Mouse (Mus musculus) cerebellum, postnatal 14 days (tissue): Measurements from ENCODE around the gene Phf7.
A peak's percentile ranks its signal among the peaks of the same experiment; 100 is the strongest.

Source experiments
- DNase-seq, 2 experiments: peaks; one replicate each; pipeline ENCODE4 v3.0.0; 2021; ENCODE audit warnings: mixed read lengths in 2 of 2

Gene Phf7

GRCm38 (mm10) chr14:31251084-31251604 is at the start of gene Phf7, which contains the start of gene Bap1:
TSS of gene Phf7 (minus strand) at chr14:31251317.
TSS of gene Bap1 (plus strand) at chr14:31251450.
- peak; percentile 98 to 99 for DNase-seq

GRCm38 (mm10) chr14:31285728-31286127 is 34.6 kb upstream of the Phf7 start:
- DNase-seq, result no peak

- DNase-seq, result peak; percentile 84 to 92
Observed at GRCm38 (mm10) chr14:31272164-31272563, 21.0 kb upstream of the Phf7 start.

GRCm38 (mm10) chr14:31271121-31271520 is 20.0 kb upstream of the Phf7 start:
- no peak for DNase-seq

GRCm38 (mm10) chr14:31269456-31270100 is 18.5 kb upstream of the Phf7 start:
- DNase-seq, result peak; percentile 41 to 63

GRCm38 (mm10) chr14:31268301-31269001 is 17.3 kb upstream of the Phf7 start:
- no peak for DNase-seq

GRCm38 (mm10) chr14:31267649-31268048 is 16.5 kb upstream of the Phf7 start:
- no peak for DNase-seq

GRCm38 (mm10) chr14:31260932-31261331 is 9.8 kb upstream of the Phf7 start:
- DNase-seq, result no peak

- no peak for DNase-seq
Observed at GRCm38 (mm10) chr14:31260374-31260773, 9.3 kb upstream of the Phf7 start.

- DNase-seq, result no peak
Observed at GRCm38 (mm10) chr14:31258476-31259050, 7.4 kb upstream of the Phf7 start.

- no peak for DNase-seq
Observed at GRCm38 (mm10) chr14:31252091-31252490, 974 bp upstream of the Phf7 start.

GRCm38 (mm10) chr14:31251626-31252025 is 509 bp upstream of the Phf7 start:
- DNase-seq, result no peak

GRCm38 (mm10) chr14:31250222-31251083 is 664 bp downstream of the Phf7 start:
- no peak for DNase-seq

- DNase-seq, result no peak
Observed at GRCm38 (mm10) chr14:31248396-31248795, 2.7 kb downstream of the Phf7 start.

GRCm38 (mm10) chr14:31245946-31246345 is 5.2 kb downstream of the Phf7 start:
- peak in 1 of 2 experiments; percentile 45 for DNase-seq

GRCm38 (mm10) chr14:31244777-31245176 is 6.3 kb downstream of the Phf7 start:
- no peak for DNase-seq

GRCm38 (mm10) chr14:31240528-31240927 is 10.6 kb downstream of the Phf7 start:
- no peak for DNase-seq

- no peak for DNase-seq
Observed at GRCm38 (mm10) chr14:31237101-31237882, 13.8 kb downstream of the Phf7 start.

- peak; percentile 91 to 94 for DNase-seq
Observed at GRCm38 (mm10) chr14:31233996-31234591, 17.0 kb downstream of the Phf7 start.

- DNase-seq, result no peak
Observed at GRCm38 (mm10) chr14:31233070-31233995, 17.8 kb downstream of the Phf7 start.
